Mouse (Mus musculus): Measurements from ENCODE around the gene AC124502.3. TPM values are rescaled to one million over a fixed set of nuclear protein-coding genes. Genes with fewer than 3 reads are reported as not detected.

Gene AC124502.3
- polyA plus RNA-seq, 1 experiment from 2014 or later, result 2.2 TPM

GRCm38 (mm10) chr19:5037678-5038571 lies 766 bp upstream of the AC124502.3 start:
- peaks cover 39% of the 10 kb centered on the region for H3K4me1 ChIP-seq
- H3K9me3 ChIP-seq, result no peaks in the 10 kb centered on the region
- peak overlapping the region; percentile 84 for H3K9ac ChIP-seq
- H3K27me3 ChIP-seq, result no peaks in the 10 kb centered on the region
- H3K36me3 ChIP-seq, result no peaks in the 10 kb centered on the region
- peak; percentile 45; the same call in 1 of the 2 replicates for ATAC-seq (ENCODE audit: borderline replicate concordance, extremely low read depth, low FRiP score, low TSS enrichment)
- 2% methylated on average over 32 of the region's 32 CpGs for WGBS
- peak overlapping the region; percentile 79 for H3K27ac ChIP-seq
- peak overlapping the region; percentile 76 for H3K4me3 ChIP-seq
- H3K4me2 ChIP-seq, result peak overlapping the region; percentile 95

- Histone ChIP-seq H3K9ac (peak overlapping the region; percentile 84), H3K4me1 (peaks cover 39% of the 10 kb centered on the region), H3K27ac (peak overlapping the region; percentile 65), H3K36me3 (no peaks in the 10 kb centered on the region; the same call in 1 of the 2 replicates), H3K4me2 (peak overlapping the region; percentile 95), H3K9me3 (no peaks in the 10 kb centered on the region), H3K27me3 (no peaks in the 10 kb centered on the region), H3K4me3 (peak overlapping the region; percentile 76)
- 9% methylated on average over 41 of the region's 41 CpGs for WGBS
- no peak for ATAC-seq (ENCODE audit: borderline replicate concordance, extremely low read depth, low FRiP score, low TSS enrichment)
Observed at GRCm38 (mm10) chr19:5039301-5040114, 817 bp downstream of the AC124502.3 start.

GRCm38 (mm10) chr19:5040862-5041523 lies 2.3 kb downstream of the AC124502.3 start, which contains the start of gene Brms1:
Brms1 (plus strand) TSS chr19:5041354.
- Histone ChIP-seq H3K36me3 (peaks cover 5% of the 10 kb centered on the region; the same call in 1 of the 2 replicates), H3K9me3 (no peaks in the 10 kb centered on the region), H3K27me3 (no peaks in the 10 kb centered on the region), H3K4me1 (peaks cover 39% of the 10 kb centered on the region), H3K27ac (peak within 1 kb of the TSS; percentile 43), H3K4me3 (peak within 1 kb of the TSS; percentile 76), H3K4me2 (peak within 1 kb of the TSS; percentile 95), H3K9ac (peak within 1 kb of the TSS; percentile 68)
- WGBS, result 3% methylated on average over 40 of the region's 40 CpGs
- peak; percentile 71; the same call in 1 of the 2 replicates for ATAC-seq (ENCODE audit: borderline replicate concordance, extremely low read depth, low FRiP score, low TSS enrichment)

- WGBS, result 3% methylated on average over 16 of the region's 16 CpGs
- H3K27me3 ChIP-seq, result no peaks in the 10 kb centered on the region
- peak overlapping the region; percentile 76 for H3K4me3 ChIP-seq
- H3K9me3 ChIP-seq, result no peaks in the 10 kb centered on the region
- H3K27ac ChIP-seq, result peak overlapping the region; percentile 43
- peak overlapping the region; percentile 68 for H3K9ac ChIP-seq
- H3K4me2 ChIP-seq, result peak overlapping the region; percentile 95
- peaks cover 9% of the 10 kb centered on the region for H3K36me3 ChIP-seq
- H3K4me1 ChIP-seq, result peaks cover 39% of the 10 kb centered on the region
- ATAC-seq (ENCODE audit: borderline replicate concordance, extremely low read depth, low FRiP score, low TSS enrichment), result no peak
Observed at GRCm38 (mm10) chr19:5041588-5041987, 2.9 kb downstream of the AC124502.3 start.

- ATAC-seq (ENCODE audit: borderline replicate concordance, extremely low read depth, low FRiP score, low TSS enrichment), result no peak
- Histone ChIP-seq H3K27me3 (no peaks in the 10 kb centered on the region), H3K4me3 (no peak overlapping the region), H3K4me1 (peaks cover 24% of the 10 kb centered on the region), H3K9ac (no peak overlapping the region), H3K36me3 (peaks cover 27% of the 10 kb centered on the region), H3K4me2 (no peak overlapping the region), H3K9me3 (no peaks in the 10 kb centered on the region), H3K27ac (no peak overlapping the region)
- WGBS, result 75% methylated on average over 4 of the region's 4 CpGs
Observed at GRCm38 (mm10) chr19:5045531-5045930, 6.8 kb downstream of the AC124502.3 start.

- H3K27ac ChIP-seq, result no peak overlapping the region
- H3K27me3 ChIP-seq, result peaks cover 15% of the 10 kb centered on the region
- H3K9me3 ChIP-seq, result no peaks in the 10 kb centered on the region
- H3K4me1 ChIP-seq, result peaks cover 26% of the 10 kb centered on the region
- H3K4me2 ChIP-seq, result no peak overlapping the region
- H3K4me3 ChIP-seq, result no peak overlapping the region
- peaks cover 27% of the 10 kb centered on the region for H3K36me3 ChIP-seq
- no peak overlapping the region for H3K9ac ChIP-seq
- 85% methylated on average over 14 of the region's 14 CpGs for WGBS
- no peak for ATAC-seq (ENCODE audit: borderline replicate concordance, extremely low read depth, low FRiP score, low TSS enrichment)
Observed at GRCm38 (mm10) chr19:5048138-5049056, 9.7 kb downstream of the AC124502.3 start.

GRCm38 (mm10) chr19:5049325-5049724 lies 10.6 kb downstream of the AC124502.3 start:
- H3K27ac ChIP-seq, result no peak overlapping the region
- no peaks in the 10 kb centered on the region for H3K9me3 ChIP-seq
- no peak for ATAC-seq (ENCODE audit: borderline replicate concordance, extremely low read depth, low FRiP score, low TSS enrichment)
- peaks cover 15% of the 10 kb centered on the region for H3K27me3 ChIP-seq
- H3K4me3 ChIP-seq, result no peak overlapping the region
- H3K9ac ChIP-seq, result no peak overlapping the region
- 76% methylated on average over 6 of the region's 6 CpGs for WGBS
- no peak overlapping the region for H3K4me2 ChIP-seq
- peaks cover 27% of the 10 kb centered on the region for H3K36me3 ChIP-seq
- H3K4me1 ChIP-seq, result peaks cover 26% of the 10 kb centered on the region

- Histone ChIP-seq H3K27me3 (peaks cover 15% of the 10 kb centered on the region), H3K4me3 (peak within 1 kb of the TSS; percentile 35), H3K9ac (peak within 1 kb of the TSS; percentile 24; the same call in 1 of the 2 replicates), H3K4me1 (peaks cover 26% of the 10 kb centered on the region), H3K4me2 (peak within 1 kb of the TSS; percentile 55), H3K27ac (peak within 1 kb of the TSS; percentile 35; the same call in 1 of the 2 replicates), H3K36me3 (peaks cover 24% of the 10 kb centered on the region), H3K9me3 (no peaks in the 10 kb centered on the region)
- ATAC-seq (ENCODE audit: borderline replicate concordance, extremely low read depth, low FRiP score, low TSS enrichment), result peak; percentile 60
- WGBS, result 17% methylated on average over 13 of the region's 14 CpGs
Observed at GRCm38 (mm10) chr19:5050047-5050905, 11.6 kb downstream of the AC124502.3 start, which contains the start of gene Rin1. Rin1 (plus strand) TSS chr19:5050481.

GRCm38 (mm10) chr19:5051031-5051430 lies 12.3 kb downstream of the AC124502.3 start:
- WGBS, result 9% methylated on average over 17 of the region's 17 CpGs
- H3K27ac ChIP-seq, result peak overlapping the region; percentile 35; the same call in 1 of the 2 replicates
- 0 out of 2 replicates have a peak, but pooled peaks have one; percentile 14 for ATAC-seq (ENCODE audit: borderline replicate concordance, extremely low read depth, low FRiP score, low TSS enrichment)
- peaks cover 26% of the 10 kb centered on the region for H3K4me1 ChIP-seq
- peak overlapping the region; percentile 55 for H3K4me2 ChIP-seq
- H3K4me3 ChIP-seq, result peak overlapping the region; percentile 35
- peak overlapping the region; percentile 24; the same call in 1 of the 2 replicates for H3K9ac ChIP-seq
- peaks cover 15% of the 10 kb centered on the region for H3K27me3 ChIP-seq
- H3K36me3 ChIP-seq, result peaks cover 22% of the 10 kb centered on the region
- no peaks in the 10 kb centered on the region for H3K9me3 ChIP-seq

GRCm38 (mm10) chr19:5051515-5051914 lies 12.8 kb downstream of the AC124502.3 start:
- Histone ChIP-seq H3K4me1 (peaks cover 29% of the 10 kb centered on the region), H3K4me3 (peak overlapping the region; percentile 35), H3K27me3 (peaks cover 15% of the 10 kb centered on the region), H3K36me3 (peaks cover 19% of the 10 kb centered on the region), H3K4me2 (peak overlapping the region; percentile 55), H3K9ac (0 out of 2 replicates have a peak overlapping the region, but pooled peaks have one; percentile 24), H3K9me3 (no peaks in the 10 kb centered on the region), H3K27ac (peak overlapping the region; percentile 35; the same call in 1 of the 2 replicates)
- WGBS, result 59% methylated on average over 3 of the region's 3 CpGs
- ATAC-seq (ENCODE audit: borderline replicate concordance, extremely low read depth, low FRiP score, low TSS enrichment), result no peak
